Mouse (Mus musculus) hindbrain, embryonic 13.5 days (tissue): ENCODE data around the gene Pafah1b1. TPM values are rescaled to one million over a fixed set of nuclear protein-coding genes. Genes with fewer than 3 reads are reported as not detected.

Experiments used
- ATAC-seq: fragments of 200-750 bp; cut with Nextera tagmentation; 2 replicates; pipeline ENCODE4 v1.8.0; 2017; ENCODE audit warnings: moderate TSS enrichment; ENCODE audit not compliant: low FRiP score
- H3K27ac ChIP-seq: fragments of 300-500 bp; sonication (generic); 2 replicates; pipeline ENCODE4 v1.5.1; 2015; ENCODE audit warnings: inconsistent platforms, mild to moderate bottlenecking, moderate library complexity
- H3K27me3 ChIP-seq: fragments of 300-500 bp; sonication (generic); 2 replicates; pipeline ENCODE4 v1.6.1; 2015; ENCODE audit warnings: mild to moderate bottlenecking, inconsistent platforms
- H3K36me3 ChIP-seq: fragments of 300-500 bp; sonication (generic); 2 replicates; pipeline ENCODE4 v1.6.1; 2015; ENCODE audit warnings: mild to moderate bottlenecking, inconsistent platforms
- H3K4me1 ChIP-seq: fragments of 300-500 bp; sonication (generic); replicated peaks from 2 replicates; pipeline ENCODE4 v1.6.1; 2015; ENCODE audit warnings: inconsistent platforms
- H3K4me2 ChIP-seq: fragments of 300-500 bp; sonication (generic); 2 replicates; pipeline ENCODE4 v1.6.1; 2015; ENCODE audit warnings: inconsistent platforms, mild to moderate bottlenecking, moderate library complexity
- H3K4me3 ChIP-seq: fragments of 300-500 bp; sonication (generic); 2 replicates; pipeline ENCODE4 v1.5.1; 2015; ENCODE audit warnings: mild to moderate bottlenecking, inconsistent platforms
- H3K9ac ChIP-seq: fragments of 300-500 bp; sonication (generic); 2 replicates; pipeline ENCODE4 v1.6.1; 2015; ENCODE audit warnings: mild to moderate bottlenecking, inconsistent platforms
- H3K9me3 ChIP-seq: fragments of 300-500 bp; sonication (generic); 2 replicates; pipeline ENCODE4 v1.6.1; 2016; ENCODE audit warnings: inconsistent platforms
- WGBS: fragments of 180-500 bp; shearing (Covaris S2); methylation state at CpG from one replicate; pipeline ENCODE4 v1.1.7; 2015; 5-methylcytosine and 5-hydroxymethylcytosine counted together
- polyA plus RNA-seq: library from polyadenylated mRNA; unstranded; fragments of >200 nt; fragmentation: Nextera tagmentation; extraction: Ambion mirVana; gene quantifications from 2 replicates; pipeline ENCODE4 v1.2.1, GENCODE M21; 2015

The Pafah1b1 gene
- 62.2 and 75.3 TPM in 2 replicates for polyA plus RNA-seq

GRCm38 (mm10) chr11:74724235-74724791 is at the start of gene Pafah1b1:
Pafah1b1 (minus strand) TSS chr11:74724670.
- no peaks in the 10 kb centered on the region for H3K9me3 ChIP-seq

GRCm38 (mm10) chr11:74772386-74772785 is 47.9 kb upstream of the Pafah1b1 start:
- H3K36me3 ChIP-seq = peaks cover 40% of the 10 kb centered on the region
- no peak overlapping the region for H3K4me3 ChIP-seq
- WGBS = 96% methylated on average over 2 of the region's 2 CpGs
- no peaks in the 10 kb centered on the region for H3K27me3 ChIP-seq
- peaks cover 27% of the 10 kb centered on the region for H3K4me1 ChIP-seq
- no peak overlapping the region for H3K4me2 ChIP-seq
- ATAC-seq = no peak
- no peaks in the 10 kb centered on the region for H3K9me3 ChIP-seq
- no peak overlapping the region for H3K27ac ChIP-seq
- H3K9ac ChIP-seq = no peak overlapping the region

More at GRCm38 (mm10) chr11:74724235-74724791, at the start of gene Pafah1b1:
- Histone ChIP-seq H3K4me1 (peaks cover 30% of the 10 kb centered on the region), H3K27me3 (no peaks in the 10 kb centered on the region), H3K4me3 (peak within 1 kb of the TSS; percentile 98), H3K27ac (peak within 1 kb of the TSS; percentile 100), H3K9ac (peak within 1 kb of the TSS; percentile 100), H3K4me2 (peak within 1 kb of the TSS; percentile 88), H3K36me3 (no peaks in the 10 kb centered on the region)
- WGBS = under 1% methylated on average over 45 of the region's 56 CpGs
- peak; percentile 97 for ATAC-seq

- Histone ChIP-seq H3K4me3 (peak overlapping the region; percentile 81), H3K9me3 (no peaks in the 10 kb centered on the region), H3K9ac (peak overlapping the region; percentile 86), H3K36me3 (peaks cover 33% of the 10 kb centered on the region), H3K27ac (no peak overlapping the region), H3K4me2 (peak overlapping the region; percentile 80), H3K4me1 (peaks cover 27% of the 10 kb centered on the region), H3K27me3 (no peaks in the 10 kb centered on the region)
- WGBS = 77% methylated on average over 4 of the region's 4 CpGs
- no peak for ATAC-seq
These were observed 47.2 kb upstream of the Pafah1b1 start for GRCm38 (mm10) chr11:74771650-74772049.

GRCm38 (mm10) chr11:74771234-74771633 is 46.8 kb upstream of the Pafah1b1 start:
- H3K4me1 ChIP-seq = peaks cover 27% of the 10 kb centered on the region
- H3K27me3 ChIP-seq = no peaks in the 10 kb centered on the region
- H3K9ac ChIP-seq = peak overlapping the region; percentile 86
- ATAC-seq = peak; percentile 53; the same call in 1 of the 2 replicates
- H3K9me3 ChIP-seq = no peaks in the 10 kb centered on the region
- H3K27ac ChIP-seq = peak overlapping the region; percentile 95
- WGBS = 15% methylated on average over 8 of the region's 8 CpGs
- peak overlapping the region; percentile 81 for H3K4me3 ChIP-seq
- H3K4me2 ChIP-seq = peak overlapping the region; percentile 80
- H3K36me3 ChIP-seq = peaks cover 31% of the 10 kb centered on the region

- under 1% methylated on average over 43 of the region's 43 CpGs for WGBS
- peak within 1 kb of the TSS; percentile 86 for H3K9ac ChIP-seq
- peak within 1 kb of the TSS; percentile 80 for H3K4me2 ChIP-seq
- peak within 1 kb of the TSS; percentile 81 for H3K4me3 ChIP-seq
- no peaks in the 10 kb centered on the region for H3K27me3 ChIP-seq
- peak; percentile 97 for ATAC-seq
- no peaks in the 10 kb centered on the region for H3K9me3 ChIP-seq
- peaks cover 26% of the 10 kb centered on the region for H3K36me3 ChIP-seq
- peak within 1 kb of the TSS; percentile 95 for H3K27ac ChIP-seq
- peaks cover 27% of the 10 kb centered on the region for H3K4me1 ChIP-seq
These were observed 46.2 kb upstream of the Pafah1b1 start, which contains the start of gene Mettl16 for GRCm38 (mm10) chr11:74770595-74771207. Mettl16 (plus strand) TSS chr11:74770830.

GRCm38 (mm10) chr11:74770037-74770436 is 45.6 kb upstream of the Pafah1b1 start:
- H3K36me3 ChIP-seq = peaks cover 19% of the 10 kb centered on the region
- WGBS = 81% methylated on average over 9 of the region's 9 CpGs
- ATAC-seq = 0 out of 2 replicates have a peak, but pooled peaks have one; percentile 4

GRCm38 (mm10) chr11:74768045-74768444 is 43.6 kb upstream of the Pafah1b1 start:
- no peak overlapping the region for H3K27ac ChIP-seq
- H3K36me3 ChIP-seq = no peaks in the 10 kb centered on the region
- H3K4me3 ChIP-seq = no peak overlapping the region
- peaks cover 26% of the 10 kb centered on the region for H3K4me1 ChIP-seq
- ATAC-seq = no peak
- 28% methylated on average over 6 of the region's 6 CpGs for WGBS
- no peaks in the 10 kb centered on the region for H3K27me3 ChIP-seq
- H3K4me2 ChIP-seq = no peak overlapping the region
- H3K9ac ChIP-seq = no peak overlapping the region
- H3K9me3 ChIP-seq = no peaks in the 10 kb centered on the region

More at GRCm38 (mm10) chr11:74770037-74770436, 45.6 kb upstream of the Pafah1b1 start:
- peak overlapping the region; percentile 86 for H3K9ac ChIP-seq
- no peaks in the 10 kb centered on the region for H3K27me3 ChIP-seq
- H3K4me2 ChIP-seq = peak overlapping the region; percentile 80
- peaks cover 27% of the 10 kb centered on the region for H3K4me1 ChIP-seq
- peak overlapping the region; percentile 81 for H3K4me3 ChIP-seq
- H3K27ac ChIP-seq = peak overlapping the region; percentile 85; the same call in 1 of the 2 replicates
- H3K9me3 ChIP-seq = no peaks in the 10 kb centered on the region

- Histone ChIP-seq H3K27me3 (no peaks in the 10 kb centered on the region), H3K9ac (no peak overlapping the region), H3K27ac (no peak overlapping the region), H3K4me3 (no peak overlapping the region), H3K9me3 (no peaks in the 10 kb centered on the region), H3K36me3 (no peaks in the 10 kb centered on the region), H3K4me2 (no peak overlapping the region), H3K4me1 (peaks cover 21% of the 10 kb centered on the region)
- 88% methylated on average over 4 of the region's 4 CpGs for WGBS
- no peak for ATAC-seq
These were observed 43.0 kb upstream of the Pafah1b1 start for GRCm38 (mm10) chr11:74767469-74767868.

- ATAC-seq = no peak
- H3K27ac ChIP-seq = no peak overlapping the region
- no peaks in the 10 kb centered on the region for H3K36me3 ChIP-seq
- H3K4me1 ChIP-seq = no peaks in the 10 kb centered on the region
- H3K9ac ChIP-seq = no peak overlapping the region
- H3K4me2 ChIP-seq = no peak overlapping the region
- no peaks in the 10 kb centered on the region for H3K27me3 ChIP-seq
- no peak overlapping the region for H3K4me3 ChIP-seq
- 76% methylated on average over 10 of the region's 10 CpGs for WGBS
- H3K9me3 ChIP-seq = no peaks in the 10 kb centered on the region
These were observed 39.6 kb upstream of the Pafah1b1 start for GRCm38 (mm10) chr11:74763960-74764625.

- H3K36me3 ChIP-seq = no peaks in the 10 kb centered on the region
- no peak overlapping the region for H3K4me2 ChIP-seq
- no peak overlapping the region for H3K4me3 ChIP-seq
- 76% methylated on average over 12 of the region's 12 CpGs for WGBS
- no peak overlapping the region for H3K27ac ChIP-seq
- H3K9ac ChIP-seq = no peak overlapping the region
- no peaks in the 10 kb centered on the region for H3K27me3 ChIP-seq
- no peaks in the 10 kb centered on the region for H3K4me1 ChIP-seq
- no peak for ATAC-seq
- H3K9me3 ChIP-seq = no peaks in the 10 kb centered on the region
These were observed 36.7 kb upstream of the Pafah1b1 start for GRCm38 (mm10) chr11:74761011-74761705.

- no peak overlapping the region for H3K4me2 ChIP-seq
- no peak overlapping the region for H3K4me3 ChIP-seq
- no peak for ATAC-seq
- no peak overlapping the region for H3K9ac ChIP-seq
- H3K27me3 ChIP-seq = no peaks in the 10 kb centered on the region
- no peaks in the 10 kb centered on the region for H3K9me3 ChIP-seq
- WGBS = 78% methylated on average over 2 of the region's 2 CpGs
- no peaks in the 10 kb centered on the region for H3K36me3 ChIP-seq
- H3K27ac ChIP-seq = no peak overlapping the region
- peaks cover 1% of the 10 kb centered on the region for H3K4me1 ChIP-seq
These were observed 32.2 kb upstream of the Pafah1b1 start for GRCm38 (mm10) chr11:74756631-74757030.
